Mouse (Mus musculus): ENCODE results near the gene Furin. TPM values are rescaled to one million over a fixed set of nuclear protein-coding genes. Genes with fewer than 3 reads are reported as not detected.

Furin gene
- polyA plus RNA-seq, 1 experiment from 2014 or later = 13.7 TPM

- H3K27ac ChIP-seq = no peak overlapping the region
- peaks cover 14% of the 10 kb centered on the region for H3K36me3 ChIP-seq
- WGBS = 94% methylated on average over 9 of the region's 9 CpGs
- no peak overlapping the region for H3K9ac ChIP-seq
- no peak overlapping the region for H3K4me3 ChIP-seq
- no peak overlapping the region for H3K4me2 ChIP-seq
- H3K9me3 ChIP-seq = no peaks in the 10 kb centered on the region
- H3K4me1 ChIP-seq = peaks cover 29% of the 10 kb centered on the region
- H3K27me3 ChIP-seq = no peaks in the 10 kb centered on the region
- no peak for ATAC-seq (ENCODE audit: insufficient number of reproducible peaks, low FRiP score, low TSS enrichment, low read depth)
These were observed 59.1 kb downstream of the Furin start for GRCm38 (mm10) chr7:80346173-80346572.

GRCm38 (mm10) chr7:80343270-80344018 is 61.8 kb downstream of the Furin start:
- H3K4me3 ChIP-seq = peak overlapping the region; percentile 54
- ATAC-seq (ENCODE audit: insufficient number of reproducible peaks, low FRiP score, low TSS enrichment, low read depth) = no peak
- H3K4me2 ChIP-seq = peak overlapping the region; percentile 77
- H3K27me3 ChIP-seq = no peaks in the 10 kb centered on the region
- peaks cover 44% of the 10 kb centered on the region for H3K4me1 ChIP-seq
- no peaks in the 10 kb centered on the region for H3K9me3 ChIP-seq
- peak overlapping the region; percentile 77 for H3K27ac ChIP-seq
- no peaks in the 10 kb centered on the region; the same call in 1 of the 2 replicates for H3K36me3 ChIP-seq
- WGBS = 23% methylated on average over 19 of the region's 19 CpGs
- H3K9ac ChIP-seq = peak overlapping the region; percentile 70

GRCm38 (mm10) chr7:80342858-80343257 is 62.4 kb downstream of the Furin start, which contains the start of gene Hddc3:
TSS of gene Hddc3 (plus strand) at chr7:80343104.
- H3K27me3 ChIP-seq = no peaks in the 10 kb centered on the region
- H3K36me3 ChIP-seq = no peaks in the 10 kb centered on the region; the same call in 1 of the 2 replicates
- ATAC-seq (ENCODE audit: insufficient number of reproducible peaks, low FRiP score, low TSS enrichment, low read depth) = peak; percentile 9; the same call in 1 of the 2 replicates
- WGBS = under 1% methylated on average over 25 of the region's 25 CpGs
- peak within 1 kb of the TSS; percentile 77 for H3K27ac ChIP-seq
- H3K9me3 ChIP-seq = no peaks in the 10 kb centered on the region
- H3K4me3 ChIP-seq = peak within 1 kb of the TSS; percentile 54
- H3K4me2 ChIP-seq = peak within 1 kb of the TSS; percentile 77
- peaks cover 42% of the 10 kb centered on the region for H3K4me1 ChIP-seq
- H3K9ac ChIP-seq = peak within 1 kb of the TSS; percentile 70

GRCm38 (mm10) chr7:80341793-80342192 is 63.4 kb downstream of the Furin start:
- Histone ChIP-seq H3K9me3 (no peaks in the 10 kb centered on the region), H3K27me3 (no peaks in the 10 kb centered on the region), H3K4me2 (no peak overlapping the region), H3K4me3 (no peak overlapping the region), H3K36me3 (peaks cover 4% of the 10 kb centered on the region), H3K4me1 (peaks cover 38% of the 10 kb centered on the region), H3K27ac (no peak overlapping the region), H3K9ac (no peak overlapping the region)
- WGBS = 75% methylated on average over 7 of the region's 7 CpGs
- ATAC-seq (ENCODE audit: insufficient number of reproducible peaks, low FRiP score, low TSS enrichment, low read depth) = no peak

GRCm38 (mm10) chr7:80340793-80341192 is 64.4 kb downstream of the Furin start, which contains the start of gene Unc45a:
TSS of gene Unc45a (minus strand) at chr7:80341005.
- Histone ChIP-seq H3K27ac (peak within 1 kb of the TSS; percentile 93), H3K36me3 (peaks cover 14% of the 10 kb centered on the region), H3K4me3 (peak within 1 kb of the TSS; percentile 67), H3K4me2 (peak within 1 kb of the TSS; percentile 86), H3K27me3 (no peaks in the 10 kb centered on the region), H3K9me3 (no peaks in the 10 kb centered on the region), H3K9ac (peak within 1 kb of the TSS; percentile 42; the same call in 1 of the 2 replicates), H3K4me1 (peaks cover 38% of the 10 kb centered on the region)
- ATAC-seq (ENCODE audit: insufficient number of reproducible peaks, low FRiP score, low TSS enrichment, low read depth) = no peak
- under 1% methylated on average over 11 of the region's 11 CpGs for WGBS

GRCm38 (mm10) chr7:80339793-80340628 is 65.2 kb downstream of the Furin start:
- Histone ChIP-seq H3K4me2 (peak overlapping the region; percentile 86), H3K9me3 (no peaks in the 10 kb centered on the region), H3K4me3 (peak overlapping the region; percentile 67), H3K27me3 (no peaks in the 10 kb centered on the region), H3K4me1 (peaks cover 38% of the 10 kb centered on the region), H3K36me3 (peaks cover 22% of the 10 kb centered on the region), H3K9ac (peak overlapping the region; percentile 42; the same call in 1 of the 2 replicates), H3K27ac (peak overlapping the region; percentile 93)
- WGBS = under 1% methylated on average over 44 of the region's 45 CpGs
- peak; percentile 95 for ATAC-seq (ENCODE audit: insufficient number of reproducible peaks, low FRiP score, low TSS enrichment, low read depth)

GRCm38 (mm10) chr7:80339371-80339770 is 65.9 kb downstream of the Furin start:
- Histone ChIP-seq H3K9ac (peak overlapping the region; percentile 44; the same call in 1 of the 2 replicates), H3K27ac (peak overlapping the region; percentile 43; the same call in 1 of the 2 replicates), H3K9me3 (no peaks in the 10 kb centered on the region), H3K4me1 (peaks cover 38% of the 10 kb centered on the region), H3K27me3 (no peaks in the 10 kb centered on the region), H3K4me3 (peak overlapping the region; percentile 67), H3K36me3 (peaks cover 29% of the 10 kb centered on the region), H3K4me2 (peak overlapping the region; percentile 86)
- 4% methylated on average over 16 of the region's 17 CpGs for WGBS
- ATAC-seq (ENCODE audit: insufficient number of reproducible peaks, low FRiP score, low TSS enrichment, low read depth) = no peak

Other genes starting within 250 kb of the Furin start
- 16.5 and 18.1 TPM in 2 replicates for gene Sema4b, start 218.6 kb downstream of the Furin start, polyA plus RNA-seq (2015; fragmentation: Nextera tagmentation; extraction: Ambion mirVana)
- 62.5 and 69.4 TPM in 2 replicates for gene Cib1, start 172.6 kb downstream of the Furin start, polyA plus RNA-seq (2015; fragmentation: Nextera tagmentation; extraction: Ambion mirVana)
- gene Gdpgp1, start 172.6 kb downstream of the Furin start, polyA plus RNA-seq (2015; fragmentation: Nextera tagmentation; extraction: Ambion mirVana) = 3.2 and 3.8 TPM in 2 replicates
- gene Ttll13, start 159.1 kb downstream of the Furin start, polyA plus RNA-seq (2015; fragmentation: Nextera tagmentation; extraction: Ambion mirVana) = 0.73 and 1.1 TPM in 2 replicates
- 48.7 and 49.2 TPM in 2 replicates for gene Ngrn, start 144.2 kb downstream of the Furin start, polyA plus RNA-seq (2015; fragmentation: Nextera tagmentation; extraction: Ambion mirVana)
- 11.8 and 12.3 TPM in 2 replicates for gene Vps33b, start 135.8 kb downstream of the Furin start, polyA plus RNA-seq (2015; fragmentation: Nextera tagmentation; extraction: Ambion mirVana)
- 103 and 116 TPM in 2 replicates for gene Prc1, start 111.0 kb downstream of the Furin start, polyA plus RNA-seq (2015; fragmentation: Nextera tagmentation; extraction: Ambion mirVana)
- gene Rccd1, start 81.0 kb downstream of the Furin start, polyA plus RNA-seq (2015; fragmentation: Nextera tagmentation; extraction: Ambion mirVana) = 8.0 and 9.5 TPM in 2 replicates
- gene Unc45a, start 64.4 kb downstream of the Furin start, polyA plus RNA-seq (2015; fragmentation: Nextera tagmentation; extraction: Ambion mirVana) = 51.4 and 51.7 TPM in 2 replicates
- gene Hddc3, start 62.3 kb downstream of the Furin start, polyA plus RNA-seq (2015; fragmentation: Nextera tagmentation; extraction: Ambion mirVana) = 18.4 and 19.4 TPM in 2 replicates
- 15.7 and 17.6 TPM in 2 replicates for gene Man2a2, start 34.1 kb downstream of the Furin start, polyA plus RNA-seq (2015; fragmentation: Nextera tagmentation; extraction: Ambion mirVana)
- gene Fes, start 17.5 kb downstream of the Furin start, polyA plus RNA-seq (2015; fragmentation: Nextera tagmentation; extraction: Ambion mirVana) = 14.8 and 15.8 TPM in 2 replicates
- gene Blm, start 129.7 kb upstream of the Furin start, polyA plus RNA-seq (2015; fragmentation: Nextera tagmentation; extraction: Ambion mirVana) = 13.5 and 15.8 TPM in 2 replicates